Mouse (Mus musculus) adrenal gland, adult 8-10 months (tissue): ENCODE results near the gene Calm1. TPM values are rescaled to one million over a fixed set of nuclear protein-coding genes. Genes with fewer than 3 reads are reported as not detected.

Source experiments
- DNase-seq: peaks from one replicate; pipeline ENCODE4 v3.0.0; 2022
- total RNA-seq, 4 experiments: library from RNA; stranded (reverse); gene quantifications; 2 replicates each; pipeline ENCODE4 v1.2.4; 2022

Gene Calm1
- total RNA-seq, 4 experiments from 2014 or later, result 303 to 399 (median 341) TPM

GRCm38 (mm10) chr12:100225196-100225595 is 26.0 kb downstream of the Calm1 start:
- DNase-seq, result no peak

DNA sequence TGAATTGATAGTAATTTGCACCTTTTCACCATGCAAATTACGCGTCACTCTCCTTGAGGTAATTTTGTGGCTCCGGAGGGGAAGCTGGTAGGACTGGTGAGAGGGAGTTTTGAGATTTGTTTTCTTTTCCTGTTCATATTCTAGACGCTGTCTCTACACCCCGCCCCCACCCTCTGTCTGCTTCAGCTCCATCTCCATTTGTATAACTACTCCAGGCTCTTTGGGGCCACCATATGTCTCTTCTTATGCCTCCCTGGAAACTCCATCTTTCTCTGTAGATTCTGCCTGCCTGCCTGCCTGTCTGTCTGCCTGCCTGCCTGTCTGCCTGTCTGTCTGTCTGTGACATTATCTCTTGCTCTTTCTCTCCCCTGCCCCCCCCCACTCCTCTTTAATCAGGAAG is 26.8 kb downstream of the Calm1 start:
- DNase-seq, result no peak

DNA sequence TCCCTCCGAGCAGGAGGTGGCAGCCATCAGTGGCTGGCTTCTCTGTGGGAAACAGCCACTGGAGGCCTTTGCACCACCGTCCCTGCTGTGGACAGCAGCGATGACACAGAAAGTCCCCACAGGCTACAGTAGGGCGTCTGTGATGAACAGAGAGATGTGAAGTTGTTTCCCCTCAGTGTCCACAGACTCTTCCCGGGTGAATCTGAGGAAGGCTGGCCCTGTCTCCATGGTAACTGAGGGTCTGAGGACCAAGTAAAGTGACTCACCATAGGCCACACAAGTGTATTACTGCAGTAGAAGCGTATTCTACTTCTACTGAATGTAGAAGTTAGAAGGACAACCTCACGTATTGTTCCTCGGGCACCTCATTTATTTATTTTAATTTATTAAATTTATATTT is 27.4 kb downstream of the Calm1 start:
- no peak for DNase-seq

DNA sequence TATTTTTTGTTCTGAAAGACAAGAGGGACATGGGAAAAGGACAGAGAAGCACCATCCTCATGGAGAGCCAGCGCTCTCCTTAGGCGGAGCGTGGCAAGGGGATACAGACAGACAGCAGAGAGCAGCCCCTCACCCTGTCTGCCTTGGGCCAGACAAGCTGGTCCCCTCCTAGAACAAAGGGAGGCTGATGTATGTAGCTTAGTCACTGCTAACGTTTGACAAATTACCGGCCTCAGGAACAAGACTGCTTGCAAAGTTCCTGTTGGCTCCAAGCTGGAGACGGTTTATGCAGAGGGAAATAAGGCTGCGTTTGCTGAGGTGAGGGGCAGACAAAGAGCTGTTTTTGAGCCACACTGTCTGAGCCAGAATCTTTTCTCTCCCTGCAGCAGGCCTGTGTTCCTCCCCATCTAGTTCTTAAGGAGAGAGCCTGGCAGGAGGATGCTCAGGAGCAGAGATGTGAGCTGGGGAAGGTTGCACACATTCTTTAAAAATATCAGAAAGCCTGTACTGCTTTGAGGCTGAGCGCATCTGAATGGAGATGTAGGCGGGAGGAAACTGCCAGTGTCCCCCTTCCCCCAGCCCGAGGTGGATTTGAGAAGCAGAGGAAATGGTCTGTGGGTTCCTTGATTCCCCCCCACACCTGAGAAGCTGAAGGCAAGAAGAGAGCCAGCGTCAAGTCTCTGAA is 28.9 kb downstream of the Calm1 start:
- no peak for DNase-seq

- DNase-seq, result peak; percentile 13
These were observed 35.0 kb downstream of the Calm1 start for GRCm38 (mm10) chr12:100234201-100234600.

GRCm38 (mm10) chr12:100234919-100235318 is 35.7 kb downstream of the Calm1 start:
- no peak for DNase-seq

- no peak for DNase-seq
These were observed 36.2 kb downstream of the Calm1 start for GRCm38 (mm10) chr12:100235423-100235822.

DNA sequence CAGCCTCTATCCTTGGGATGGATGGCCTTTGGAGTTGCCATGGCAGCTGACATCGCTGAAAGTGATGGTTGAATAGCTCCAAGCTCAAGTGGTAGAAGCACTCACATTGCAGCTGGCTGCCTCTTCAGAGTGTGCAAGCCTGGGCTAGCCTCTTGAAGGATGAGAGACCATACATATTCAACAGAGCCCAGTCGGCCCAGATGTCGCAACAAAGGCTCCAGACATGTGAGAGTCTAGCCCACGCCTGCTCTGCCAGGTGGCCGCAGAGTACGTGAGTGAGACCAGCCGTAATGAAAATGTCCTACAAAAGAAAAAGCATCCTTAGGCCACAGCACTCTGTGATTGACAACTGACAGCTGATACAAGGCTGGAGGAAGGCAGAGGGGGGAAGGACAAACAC is 40.2 kb downstream of the Calm1 start:
- no peak for DNase-seq

DNA sequence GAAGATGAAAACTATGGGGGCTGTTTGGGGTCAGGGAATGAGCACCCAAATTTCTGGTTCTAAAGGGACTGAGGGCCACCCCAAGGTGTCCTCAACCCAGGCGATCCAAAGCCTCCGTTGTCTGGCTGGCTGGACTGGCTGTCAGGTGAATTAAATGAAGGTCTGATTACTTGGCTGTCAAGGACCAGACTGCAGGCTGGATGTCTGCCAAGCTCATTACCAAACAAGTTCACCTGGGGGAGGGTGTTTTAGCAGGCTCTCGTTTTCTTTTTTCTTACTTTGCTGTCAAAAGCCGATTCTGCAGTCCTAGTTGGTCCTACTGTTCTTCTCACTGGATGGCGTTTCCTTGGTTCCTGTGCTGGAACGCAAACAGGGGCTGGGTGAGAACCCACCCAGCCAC is 40.6 kb downstream of the Calm1 start:
- DNase-seq, result no peak

GRCm38 (mm10) chr12:100241911-100242796 is 42.9 kb downstream of the Calm1 start:
- DNase-seq, result peak; percentile 21

GRCm38 (mm10) chr12:100244580-100244979 is 45.3 kb downstream of the Calm1 start:
- no peak for DNase-seq

DNA sequence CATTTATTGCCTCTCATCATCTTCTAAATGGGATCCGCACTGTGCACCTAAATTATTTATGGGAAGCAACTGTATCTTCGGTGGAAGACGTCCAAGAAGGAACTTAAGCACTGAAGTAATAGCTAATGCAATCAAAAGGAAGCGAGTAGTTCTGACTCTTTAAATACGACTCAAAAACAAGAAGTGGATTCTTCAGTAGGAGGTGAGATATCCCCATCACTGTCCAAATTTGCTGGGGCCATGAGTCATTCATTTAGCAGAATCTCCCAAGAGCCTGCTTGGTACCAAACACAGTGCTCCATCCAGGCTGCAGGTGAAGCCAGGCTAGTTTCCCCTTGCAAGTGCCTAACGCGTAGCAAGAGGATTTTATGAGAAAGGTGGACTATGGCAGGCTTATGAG is 49.9 kb downstream of the Calm1 start:
- DNase-seq, result no peak

DNA sequence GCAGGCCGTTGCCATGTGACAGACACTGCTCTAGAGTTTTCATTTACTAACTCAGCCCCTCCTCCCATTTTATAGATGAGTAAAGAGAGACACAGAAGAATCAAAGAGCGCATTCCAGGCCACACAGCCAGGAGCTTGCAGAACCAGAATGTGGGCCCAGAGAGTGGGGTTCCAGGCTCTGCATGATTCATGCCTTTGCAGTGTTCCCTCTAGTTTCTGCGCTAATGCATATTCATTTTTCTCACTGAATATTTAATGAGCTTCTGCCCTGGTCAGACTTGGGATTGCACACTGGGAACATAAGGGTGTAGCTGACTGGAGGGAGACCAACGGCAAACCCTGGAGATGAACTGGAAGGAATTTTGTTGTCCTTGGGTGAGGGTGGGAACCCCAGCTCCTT is 55.2 kb downstream of the Calm1 start:
- DNase-seq, result no peak

GRCm38 (mm10) chr12:100255441-100255949 is 56.3 kb downstream of the Calm1 start:
- no peak for DNase-seq

DNA sequence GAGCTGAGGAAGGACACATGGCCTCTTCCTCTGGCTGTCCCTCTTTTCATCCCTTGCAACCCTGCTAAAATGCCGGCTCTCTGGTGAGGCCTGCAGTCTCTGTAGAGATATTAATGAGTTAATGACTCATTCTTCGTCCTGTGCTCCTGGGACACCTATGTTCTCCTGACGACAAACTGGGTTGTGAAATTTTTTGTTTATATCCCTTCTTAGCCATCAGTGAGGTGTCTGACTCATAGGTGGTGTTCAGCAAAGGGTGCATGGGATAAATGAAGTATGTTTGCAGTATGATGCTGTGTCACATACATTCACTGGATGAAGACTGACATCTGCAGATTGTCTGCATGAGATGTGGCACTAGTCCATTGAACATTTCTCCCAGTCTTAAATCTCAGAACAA is 58.5 kb downstream of the Calm1 start:
- no peak for DNase-seq

Other genes starting within 250 kb of the Calm1 start
- gene Kcnk13, start 234.9 kb upstream of the Calm1 start, total RNA-seq, result 1 to 10 TPM; 1.0 to 1.3 (median 1.1) TPM
- 100 to 1,000 TPM; 185 to 258 (median 197) TPM for gene Psmc1, start 89.3 kb upstream of the Calm1 start, total RNA-seq
- gene Nrde2, start 39.8 kb upstream of the Calm1 start, total RNA-seq, result 10 to 100 TPM; 20.3 to 25.0 (median 23.4) TPM